Mouse (Mus musculus) c-Kit-negative CD71-positive TER-119-positive erythroid progenitor cells, embryonic 14.5 days (primary cell): ENCODE data around the gene Atp5h.
"Not testable (repeated sequence)": the region's sequence is repeated elsewhere in the genome, so short reads cannot be mapped to it uniquely, and the experiment has no call there.

Experiments
- DNase-seq: peaks from one replicate; pipeline ENCODE4 v3.0.0-alpha.2; 2013; ENCODE audit warnings: low read depth, low spot score

Atp5h gene

DNA sequence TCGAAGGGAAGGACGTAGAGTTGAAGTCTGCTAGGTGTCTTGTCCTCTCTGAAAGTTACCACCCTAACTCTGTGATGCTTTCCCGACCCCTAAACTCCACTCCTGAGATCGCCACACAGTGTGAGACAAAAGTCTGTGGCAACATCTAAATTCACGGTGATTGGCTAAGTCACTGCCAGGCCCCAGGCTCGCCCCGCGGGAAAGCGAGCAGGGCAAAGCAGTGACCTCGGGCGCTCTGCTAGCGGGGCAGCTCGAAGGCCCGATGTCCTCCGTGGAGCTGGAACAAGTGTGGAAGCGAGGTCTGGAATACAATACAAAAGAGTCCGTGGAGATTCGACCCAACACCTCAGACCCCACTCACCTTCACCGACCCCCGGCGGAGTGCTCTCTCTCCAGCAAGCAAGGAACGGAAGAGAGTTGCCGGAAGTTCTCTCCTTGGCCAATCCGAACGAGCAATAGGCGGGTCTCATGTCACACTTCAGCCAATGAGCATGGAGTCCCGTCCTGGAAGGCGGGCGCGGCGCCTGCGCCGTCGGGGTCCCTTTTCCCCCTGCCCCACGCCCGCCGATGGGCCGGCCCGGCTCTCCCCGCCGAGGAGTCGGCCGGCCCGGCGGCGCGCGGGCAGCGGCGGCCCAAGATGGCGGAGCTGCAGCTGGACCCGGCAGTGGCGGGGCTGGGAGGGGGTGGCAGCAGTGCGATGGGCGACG lies at the start of gene Atp5h, which contains the start of gene Kctd2:
Gene Atp5h, minus strand, starts transcription at position 432 of the 707 bp plus-strand sequence.
Gene Kctd2, plus strand, starts transcription at position 598 of the 707 bp plus-strand sequence.
- DNase-seq = peak; percentile 91

- DNase-seq = no peak
Observed at GRCm38 (mm10) chr11:115467217-115467618, 47.5 kb upstream of the Atp5h start.

GRCm38 (mm10) chr11:115464851-115465250 lies 45.1 kb upstream of the Atp5h start:
- DNase-seq = no peak

- DNase-seq = no peak
Observed at GRCm38 (mm10) chr11:115463397-115463796, 43.6 kb upstream of the Atp5h start.

- DNase-seq = no peak
Observed at GRCm38 (mm10) chr11:115462243-115462891, 42.6 kb upstream of the Atp5h start, which contains the start of gene Slc16a5. Slc16a5 (plus strand) TSS chr11:115462474.

DNA sequence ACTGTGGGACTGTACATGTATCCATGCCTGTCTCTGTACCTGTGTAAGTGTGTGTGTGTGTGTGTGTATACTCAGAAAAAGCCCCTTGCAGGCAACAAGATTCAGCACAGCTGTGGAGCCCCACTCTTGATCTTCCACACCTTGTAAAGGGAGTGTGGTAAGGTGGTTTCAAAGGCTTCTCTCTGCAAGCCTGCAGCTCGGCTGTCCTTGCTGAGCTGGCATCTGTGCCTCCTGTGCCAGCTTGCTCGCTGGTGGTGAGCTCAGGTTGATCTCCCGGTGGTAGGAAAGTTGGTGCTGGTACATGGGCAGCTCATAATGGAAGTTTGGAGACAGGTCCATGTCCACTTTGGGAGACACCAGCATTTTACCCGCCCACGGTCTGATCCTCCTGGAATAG lies 42.1 kb upstream of the Atp5h start:
- DNase-seq = no peak

GRCm38 (mm10) chr11:115460976-115461375 lies 41.2 kb upstream of the Atp5h start:
- no peak for DNase-seq

DNA sequence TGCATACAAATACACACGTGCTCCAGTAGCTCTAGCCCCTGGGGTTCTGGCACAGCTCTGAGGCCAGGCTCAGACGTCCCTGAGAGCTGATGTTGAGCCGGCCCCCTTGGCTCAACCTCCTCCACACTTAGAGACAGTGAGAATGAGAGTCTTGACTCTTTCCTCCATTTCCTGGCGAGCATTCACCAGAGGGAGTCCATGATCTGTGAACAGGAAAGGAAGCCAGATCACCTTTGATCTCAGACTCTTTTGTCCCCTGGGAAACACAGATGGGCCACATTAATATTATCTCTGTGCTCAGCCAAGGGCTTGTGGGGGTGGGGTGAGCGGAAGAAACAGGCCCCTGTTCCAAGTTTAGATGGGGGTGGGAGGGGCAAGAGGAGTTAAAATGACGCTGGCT lies 37.6 kb upstream of the Atp5h start:
- DNase-seq = no peak

DNA sequence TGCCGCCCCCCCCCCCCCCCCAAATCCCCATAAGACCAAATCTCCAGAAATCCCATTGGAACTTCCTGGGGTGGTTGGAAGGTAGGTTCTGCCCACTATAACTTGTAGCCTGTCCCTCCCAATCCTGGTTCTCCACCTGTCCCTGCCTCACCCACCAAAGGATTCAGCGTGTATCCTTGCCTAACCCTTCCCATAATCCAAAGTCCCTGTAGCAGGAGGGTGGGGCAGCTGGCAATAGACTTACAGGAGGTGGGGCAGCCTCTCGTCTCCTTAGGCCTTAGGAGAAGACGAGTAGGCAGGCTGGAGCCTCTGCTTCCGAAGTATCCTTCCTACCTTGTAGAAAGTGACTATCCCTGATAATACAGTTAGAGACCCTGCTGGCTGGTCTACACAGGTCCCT lies 36.4 kb upstream of the Atp5h start:
- no peak for DNase-seq

DNA sequence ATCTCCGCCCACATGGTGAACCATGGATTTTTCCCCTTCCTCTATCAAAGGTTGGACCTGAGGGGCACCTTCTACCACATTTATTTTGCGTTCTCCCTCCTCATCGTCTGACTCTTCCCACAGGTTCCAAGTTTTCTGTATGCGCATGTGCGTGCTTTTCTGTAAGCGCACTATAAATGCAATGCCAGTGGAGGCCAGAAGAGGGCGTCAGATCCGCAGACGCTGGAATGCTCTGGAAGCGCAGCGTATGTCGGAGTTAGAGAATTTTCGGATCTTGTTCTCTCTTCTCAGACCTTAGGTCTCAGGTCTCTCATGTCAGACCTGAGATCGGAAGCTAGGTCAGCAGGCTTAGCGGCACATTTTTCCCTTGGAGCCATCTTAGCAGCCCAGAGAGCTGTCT lies 35.9 kb upstream of the Atp5h start:
- no peak for DNase-seq

- not testable (repeated sequence) for DNase-seq
Observed at GRCm38 (mm10) chr11:115454822-115455221, 35.1 kb upstream of the Atp5h start.

GRCm38 (mm10) chr11:115453306-115453705 lies 33.5 kb upstream of the Atp5h start:
- no peak for DNase-seq

DNA sequence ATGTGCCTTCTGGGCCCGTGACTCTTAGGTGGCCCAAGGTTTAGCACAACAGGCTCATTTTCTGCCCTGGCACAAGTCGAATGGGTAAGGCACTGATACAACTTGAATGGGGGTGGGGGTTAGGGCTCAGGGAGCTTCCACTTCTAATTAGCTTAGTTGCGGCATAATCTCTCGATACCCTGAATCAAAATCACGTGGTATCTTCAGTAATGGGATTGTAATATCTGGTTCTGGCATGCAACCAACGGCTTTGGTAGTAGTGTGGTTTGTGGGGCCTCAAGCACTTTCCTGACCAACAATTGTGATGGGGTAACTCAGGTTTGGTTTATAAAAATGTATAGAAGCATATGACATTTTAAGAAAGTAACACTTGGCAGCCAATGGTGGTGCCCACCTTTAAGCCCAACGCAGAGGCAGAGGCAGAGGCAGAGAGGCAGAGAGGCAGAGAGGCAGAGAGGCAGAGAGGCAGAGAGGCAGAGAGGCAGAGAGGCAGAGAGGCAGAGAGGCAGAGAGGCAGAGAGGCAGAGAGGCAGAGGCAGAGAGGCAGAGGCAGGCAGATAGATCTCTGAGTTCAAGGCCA lies 32.6 kb upstream of the Atp5h start:
- DNase-seq = no peak

DNA sequence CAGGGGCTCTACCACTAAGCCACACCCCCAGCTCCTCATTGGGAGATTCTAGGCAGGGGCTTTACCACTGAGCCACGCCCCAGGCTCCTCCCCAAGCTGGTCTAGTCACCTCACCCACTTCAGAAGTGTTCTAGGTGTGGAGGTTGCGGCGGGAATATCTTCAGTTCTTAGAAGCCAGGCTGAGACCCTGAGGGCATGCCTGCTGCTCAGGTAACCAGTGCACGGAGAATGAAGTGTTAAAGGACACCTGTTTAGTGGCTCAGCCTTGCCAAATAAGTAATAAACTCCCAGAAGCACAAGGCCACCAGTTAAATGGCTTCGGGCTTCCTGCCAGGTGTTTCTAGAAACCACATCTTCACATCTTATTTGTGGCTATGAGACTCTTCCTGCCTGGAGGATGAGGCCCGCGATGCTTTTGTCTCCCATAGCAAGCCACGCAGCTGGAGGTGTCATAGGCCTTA lies 32.0 kb upstream of the Atp5h start:
- no peak for DNase-seq

DNA sequence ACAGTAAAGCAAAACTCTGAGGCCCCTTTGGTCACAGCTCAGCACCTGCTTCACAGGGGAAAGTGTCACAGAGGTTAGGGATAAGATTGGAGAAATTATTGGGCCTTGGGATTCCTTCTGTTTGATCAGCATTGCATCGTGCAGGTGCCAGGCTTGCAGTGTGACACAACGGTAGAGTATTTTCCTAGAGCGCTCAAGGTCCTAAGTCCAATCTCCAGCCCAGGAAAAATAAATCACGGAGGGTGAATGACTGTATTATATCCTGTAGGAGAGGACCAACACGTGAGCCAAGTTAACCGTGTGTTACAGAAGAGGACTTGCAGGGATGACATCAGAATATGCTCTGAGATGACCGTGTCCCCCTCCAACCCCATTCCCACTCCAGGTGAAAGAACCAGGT lies 30.4 kb upstream of the Atp5h start:
- DNase-seq = no peak

GRCm38 (mm10) chr11:115448998-115449397 lies 29.2 kb upstream of the Atp5h start:
- DNase-seq = no peak

DNA sequence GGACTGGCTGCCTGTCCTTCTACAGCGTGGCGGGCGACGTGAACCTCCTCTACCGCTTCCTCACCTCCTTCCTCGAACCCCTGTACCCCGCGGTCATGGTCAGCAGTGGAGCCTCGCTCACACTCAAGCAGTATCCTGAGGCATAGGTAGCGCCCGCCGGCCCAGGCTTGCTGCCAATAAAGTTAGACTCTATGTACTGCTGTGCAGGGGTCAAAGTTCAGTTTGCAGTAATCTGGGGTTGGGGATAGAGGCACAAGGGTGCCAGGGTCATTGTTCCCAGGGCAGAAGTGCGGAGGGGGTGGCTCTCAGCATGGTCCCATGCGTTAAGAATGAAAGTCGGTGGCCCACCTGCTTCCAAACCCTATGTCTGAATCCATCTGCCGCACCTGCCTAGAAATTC lies 28.3 kb upstream of the Atp5h start:
- DNase-seq = no peak

GRCm38 (mm10) chr11:115447321-115447885 lies 27.6 kb upstream of the Atp5h start:
- DNase-seq = no peak

- no peak for DNase-seq
Observed at GRCm38 (mm10) chr11:115446906-115447305, 27.1 kb upstream of the Atp5h start.

DNA sequence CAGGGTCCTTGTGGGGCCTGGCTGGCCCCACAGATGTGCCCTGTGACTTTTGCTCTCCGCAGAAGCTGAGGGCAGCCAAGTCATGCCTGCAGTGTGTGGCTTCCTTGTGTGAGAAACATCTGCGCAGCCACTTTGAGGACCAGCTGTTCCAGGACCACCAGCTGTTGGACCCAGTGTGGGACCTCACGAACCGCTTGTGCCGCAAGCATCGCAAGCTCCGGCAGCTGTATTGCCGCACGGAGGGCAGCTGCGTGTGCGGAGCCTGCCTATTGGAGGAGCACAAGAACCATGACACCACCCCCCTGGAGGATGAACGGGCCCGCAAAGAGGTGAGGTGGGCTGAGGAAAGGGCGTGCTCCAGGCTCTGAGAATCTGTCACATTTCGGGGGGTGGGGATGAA lies 21.7 kb upstream of the Atp5h start:
- DNase-seq = no peak

GRCm38 (mm10) chr11:115439906-115440595 lies 20.3 kb upstream of the Atp5h start, which contains the start of gene Trim80:
Trim80 (plus strand) TSS chr11:115440545.
- no peak for DNase-seq

DNA sequence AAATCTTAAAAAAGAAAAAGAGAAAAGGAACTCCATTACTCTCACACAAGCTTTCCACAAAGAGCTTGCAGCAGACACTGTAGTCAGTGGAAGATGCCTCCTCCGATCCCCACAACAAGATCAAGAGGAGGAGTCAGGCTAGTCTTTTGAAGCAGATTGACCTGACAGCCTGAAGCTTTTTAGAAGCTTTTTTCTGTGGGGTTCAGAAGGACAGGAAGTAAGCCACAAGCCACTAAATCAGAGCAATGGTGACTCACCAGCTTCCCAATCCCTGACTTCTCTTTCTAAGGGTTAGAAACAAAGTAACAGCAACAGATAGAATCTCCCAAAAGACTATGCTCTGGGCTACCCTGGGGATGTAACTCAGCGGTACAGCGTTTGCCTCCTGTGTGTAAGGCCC lies 19.6 kb upstream of the Atp5h start:
- no peak for DNase-seq
